ENCODE assay signal across 19 mouse cellular contexts in genomic region chr7:122317485-122317884, GRCm38 (mm10). TPM values are rescaled to one million over a fixed set of nuclear protein-coding genes. Genes with fewer than 3 reads are reported as not detected.
DNase-seq lines count a peak whose midpoint lies in the region; ATAC-seq lines count a peak whose summit lies in the region.
"Had no signal": no experiment of that assay in that cellular context is flagged by ENCODE, and none has a peak within 500 bp of the region (broad histone marks: within the 10 kb centered on the region; RNA-seq: fewer than 3 reads in every experiment).

No protein-coding gene starts in this region.

- peak; percentile 52 for DNase-seq in lung, postnatal 25 days (ENCODE audit: low spot score)
- DNase-seq in lung, postnatal 4 days = no peak
- DNase-seq in spleen, adult 12 weeks (ENCODE audit: low spot score) = peak; percentile 23
- DNase-seq in embryo, embryonic 9.5 days (ENCODE audit: extremely low spot score) = no peak
- no peak for DNase-seq in neural tube, embryonic 10.5 days (ENCODE audit: extremely low spot score, low spot score)
- DNase-seq in left cerebral cortex, adult 8-10 months (ENCODE audit: low spot score in 2 of 2) = no peak
- DNase-seq: adrenal gland, postnatal 10 days; cerebellum, adult 8-10 months; cerebellum, postnatal 36 days; heart, postnatal 4 days; kidney, adult 2 months; kidney, postnatal 10 days; midbrain, embryonic 14.5 days; right cerebral cortex, postnatal 14 days; thymus, adult 18-20 months had no signal

- ATAC-seq in hematopoietic stem cell, adult 5-6 weeks (replicated peaks in 1 of 2; ENCODE audit: insufficient read depth in 1 of 2, low FRiP score in 2 of 2, low TSS enrichment in 1 of 2, low read depth in 1 of 2, poor library complexity in 2 of 2, severe bottlenecking in 2 of 2) = peak; percentile 72 to 75
- ATAC-seq: forebrain, embryonic 14.5 days; liver, embryonic 12.5 days had no signal

RNA-seq across cellular contexts. Expression of gene Prkcb, which starts 28.9 kb away (rescaled TPM):
- 11.8 and 15.6 TPM in 2 replicates for total RNA-seq in hematopoietic stem cell, adult 5-6 weeks (2017)
- total RNA-seq in left cerebral cortex, adult 8-10 months (2022) = 1,000 to 10,000 TPM in 2 of 4 experiments, 100 to 1,000 TPM in 2; 870 to 1,138 (median 953) TPM
- total RNA-seq: MEL had no signal

Comparison
In these comparisons a context has a peak if more than half of its experiments do, and no peak if none do; other contexts are left out.
1. DNase-seq: peak in lung, postnatal 25 days (single experiment) and spleen, adult 12 weeks (single experiment); none in lung, postnatal 4 days (0 of 2), embryo, embryonic 9.5 days (single experiment), neural tube, embryonic 10.5 days (single experiment) and left cerebral cortex, adult 8-10 months (0 of 2).
2. RNA of gene Prkcb, which starts 28.9 kb away (total RNA-seq): 870 to 1,138 TPM in left cerebral cortex, adult 8-10 months; 11.8 to 15.6 TPM in hematopoietic stem cell, adult 5-6 weeks; every median in the first group is over 10 times any median in the second.